Mouse (Mus musculus): ENCODE results near the gene Sec61b.

Gene Sec61b

GRCm38 (mm10) chr4:47480576-47480975, 6.1 kb downstream of the Sec61b start:
- DNase-seq (ENCODE audit: low read depth, low spot score) = no peak

- no peak for DNase-seq (ENCODE audit: low read depth, low spot score)
Measured at GRCm38 (mm10) chr4:47491243-47491642, 16.8 kb downstream of the Sec61b start.

GRCm38 (mm10) chr4:47492311-47493086, 18.0 kb downstream of the Sec61b start:
- no peak for DNase-seq (ENCODE audit: low read depth, low spot score)

GRCm38 (mm10) chr4:47493456-47493855, 19.0 kb downstream of the Sec61b start:
- no peak for DNase-seq (ENCODE audit: low read depth, low spot score)

- no peak for DNase-seq (ENCODE audit: low read depth, low spot score)
Measured at GRCm38 (mm10) chr4:47494137-47494536, 19.7 kb downstream of the Sec61b start.

- no peak for DNase-seq (ENCODE audit: low read depth, low spot score)
Measured at GRCm38 (mm10) chr4:47494686-47495085, 20.2 kb downstream of the Sec61b start.

GRCm38 (mm10) chr4:47497811-47498385, 23.4 kb downstream of the Sec61b start:
- DNase-seq (ENCODE audit: low read depth, low spot score) = peak; percentile 95

GRCm38 (mm10) chr4:47499121-47499545, 24.7 kb downstream of the Sec61b start:
- DNase-seq (ENCODE audit: low read depth, low spot score) = peak; percentile 92

GRCm38 (mm10) chr4:47502546-47502971, 28.1 kb downstream of the Sec61b start:
- peak; percentile 51 for DNase-seq (ENCODE audit: low read depth, low spot score)

- no peak for DNase-seq (ENCODE audit: low read depth, low spot score)
Measured at GRCm38 (mm10) chr4:47503045-47503444, 28.6 kb downstream of the Sec61b start.

GRCm38 (mm10) chr4:47504841-47505517, 30.5 kb downstream of the Sec61b start:
- DNase-seq (ENCODE audit: low read depth, low spot score) = peak; percentile 37

GRCm38 (mm10) chr4:47518551-47519181, 44.2 kb downstream of the Sec61b start:
- no peak for DNase-seq (ENCODE audit: low read depth, low spot score)

- no peak for DNase-seq (ENCODE audit: low read depth, low spot score)
Measured at GRCm38 (mm10) chr4:47520076-47520475, 45.6 kb downstream of the Sec61b start.

GRCm38 (mm10) chr4:47521884-47522605, 47.6 kb downstream of the Sec61b start:
- DNase-seq (ENCODE audit: low read depth, low spot score) = no peak

GRCm38 (mm10) chr4:47529866-47530265, 55.4 kb downstream of the Sec61b start:
- DNase-seq (ENCODE audit: low read depth, low spot score) = no peak

Measured in skeletal muscle tissue, adult 2 months (tissue).